Mouse (Mus musculus) embryo, embryonic 11.5 days (tissue): ENCODE measurements around the gene 9830107B12Rik.

Source experiments
- DNase-seq: peaks from one replicate; pipeline ENCODE4 v3.0.0-alpha.2; 2012; ENCODE audit warnings: low read depth, low spot score

Gene 9830107B12Rik

GRCm38 (mm10) chr17:48094820-48095680 lies 51.0 kb downstream of the 9830107B12Rik start:
- DNase-seq: no peak

- no peak for DNase-seq
Observed at GRCm38 (mm10) chr17:48093286-48093817, 52.7 kb downstream of the 9830107B12Rik start.

GRCm38 (mm10) chr17:48090305-48090704 lies 55.8 kb downstream of the 9830107B12Rik start:
- no peak for DNase-seq

GRCm38 (mm10) chr17:48089446-48089845 lies 56.6 kb downstream of the 9830107B12Rik start:
- no peak for DNase-seq

GRCm38 (mm10) chr17:48089019-48089418 lies 57.0 kb downstream of the 9830107B12Rik start, which contains the start of gene 1700067P10Rik:
Gene 1700067P10Rik (plus strand): TSS chr17:48089319.
- DNase-seq: no peak

GRCm38 (mm10) chr17:48080626-48081025 lies 65.4 kb downstream of the 9830107B12Rik start:
- no peak for DNase-seq
